Mouse (Mus musculus): ENCODE data around the gene Il11ra1. TPM values are rescaled to one million over a fixed set of nuclear protein-coding genes. Genes with fewer than 3 reads are reported as not detected.

Il11ra1 gene
- total and polyA plus RNA-seq, 2 experiments from 2014 or later, result 41.9 to 47.4 TPM

GRCm38 (mm10) chr4:41755338-41756305 is 55.8 kb downstream of the Il11ra1 start, which contains the start of gene Sigmar1:
Gene Sigmar1 (minus strand): TSS chr4:41756157.
- Histone ChIP-seq H3K27me3 (ENCODE audit: insufficient read depth, low read length) (no peaks in the 10 kb centered on the region), H3K27ac (peak within 1 kb of the TSS; percentile 90), H3K9ac (replicated peaks; ENCODE audit: low read length) (peak within 1 kb of the TSS; percentile 72), H3K4me3 (ENCODE audit: low read length) (peak within 1 kb of the TSS; percentile 76), H3K4me2 (ENCODE audit: low read depth, low read length) (peak within 1 kb of the TSS; percentile 95), H3K9me3 (ENCODE audit: low read length) (no peaks in the 10 kb centered on the region), H3K4me1 (ENCODE audit: insufficient read depth, low read length) (peaks cover 13% of the 10 kb centered on the region), H3K36me3 (ENCODE audit: insufficient read depth, low read length) (no peaks in the 10 kb centered on the region)
- DNase-seq (ENCODE audit: low spot score), result peak; percentile 89
- under 1% methylated on average over 57 of the region's 57 CpGs for WGBS
- ATAC-seq, result peak; percentile 75
- TF ChIP-seq CTCF (IDR thresholded peaks at IDR 0.05; ENCODE audit: low read depth), result peak; percentile 91

DNA sequence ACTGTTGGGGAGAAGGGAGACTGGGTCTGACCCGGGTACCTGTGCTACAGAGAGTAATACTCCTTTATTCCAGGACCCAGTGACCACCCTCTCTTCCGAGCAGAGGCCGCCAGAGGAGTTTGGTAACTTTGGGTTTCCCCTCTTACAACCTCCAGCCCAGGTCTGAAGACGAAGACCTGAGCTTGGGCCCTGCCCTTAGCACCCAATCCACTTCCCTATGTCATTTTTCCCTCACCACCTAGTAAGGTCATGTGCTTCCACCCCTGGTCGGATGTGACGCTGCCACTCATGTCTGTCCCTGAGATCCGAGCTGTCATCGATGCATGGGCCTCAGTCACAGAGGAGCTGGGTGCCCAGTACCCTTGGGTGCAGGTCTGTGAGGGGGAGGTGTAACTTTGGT is 56.7 kb downstream of the Il11ra1 start:
- Histone ChIP-seq H3K9ac (replicated peaks; ENCODE audit: low read length) (peak overlapping the region; percentile 48; the same call in 1 of the 2 replicates), H3K9me3 (ENCODE audit: low read length) (no peaks in the 10 kb centered on the region), H3K27ac (no peak overlapping the region), H3K4me3 (ENCODE audit: low read length) (peak overlapping the region; percentile 76), H3K4me1 (ENCODE audit: insufficient read depth, low read length) (peaks cover 21% of the 10 kb centered on the region), H3K36me3 (ENCODE audit: insufficient read depth, low read length) (no peaks in the 10 kb centered on the region), H3K4me2 (ENCODE audit: low read depth, low read length) (peak overlapping the region; percentile 95), H3K27me3 (ENCODE audit: insufficient read depth, low read length) (no peaks in the 10 kb centered on the region)
- TF ChIP-seq CTCF (IDR thresholded peaks at IDR 0.05; ENCODE audit: low read depth), result no peak
- 78% methylated on average over 8 of the region's 8 CpGs for WGBS
- DNase-seq (ENCODE audit: low spot score), result no peak
- ATAC-seq, result no peak

GRCm38 (mm10) chr4:41757321-41757720 is 57.5 kb downstream of the Il11ra1 start:
- no peak overlapping the region for H3K9ac ChIP-seq (replicated peaks; ENCODE audit: low read length)
- H3K4me1 ChIP-seq (ENCODE audit: insufficient read depth, low read length), result peaks cover 21% of the 10 kb centered on the region
- H3K4me2 ChIP-seq (ENCODE audit: low read depth, low read length), result no peak overlapping the region
- no peak overlapping the region for H3K27ac ChIP-seq
- no peak overlapping the region for H3K4me3 ChIP-seq (ENCODE audit: low read length)
- no peak for TF ChIP-seq CTCF (IDR thresholded peaks at IDR 0.05; ENCODE audit: low read depth)
- ATAC-seq (no peak), DNase-seq (ENCODE audit: low spot score) (no peak)
- no peaks in the 10 kb centered on the region for H3K27me3 ChIP-seq (ENCODE audit: insufficient read depth, low read length)
- WGBS, result 88% methylated on average over 13 of the region's 13 CpGs
- no peaks in the 10 kb centered on the region for H3K9me3 ChIP-seq (ENCODE audit: low read length)
- H3K36me3 ChIP-seq (ENCODE audit: insufficient read depth, low read length), result no peaks in the 10 kb centered on the region

DNA sequence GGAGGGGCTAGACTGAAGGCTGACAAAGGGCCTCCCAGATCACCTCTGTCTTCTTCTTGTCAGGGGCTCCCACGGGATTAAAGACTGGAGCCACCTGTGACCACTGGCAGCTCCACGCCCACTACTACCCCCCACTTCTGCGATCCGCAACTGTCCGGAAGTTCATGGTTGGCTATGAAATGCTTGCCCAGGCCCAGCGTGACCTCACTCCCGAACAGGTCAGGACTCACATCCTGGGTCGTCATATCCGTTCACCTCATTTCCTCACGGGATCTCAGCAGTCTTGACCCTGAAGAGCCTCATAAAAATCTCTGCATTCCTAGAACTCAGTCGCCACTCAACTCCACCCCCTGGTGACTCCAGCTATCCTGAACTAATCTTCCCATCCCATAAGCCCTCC is 58.2 kb downstream of the Il11ra1 start:
- ATAC-seq (no peak), DNase-seq (ENCODE audit: low spot score) (no peak)
- no peaks in the 10 kb centered on the region for H3K27me3 ChIP-seq (ENCODE audit: insufficient read depth, low read length)
- WGBS, result 82% methylated on average over 11 of the region's 11 CpGs
- no peak overlapping the region for H3K9ac ChIP-seq (replicated peaks; ENCODE audit: low read length)
- no peak overlapping the region for H3K4me2 ChIP-seq (ENCODE audit: low read depth, low read length)
- H3K27ac ChIP-seq, result no peak overlapping the region
- H3K9me3 ChIP-seq (ENCODE audit: low read length), result no peaks in the 10 kb centered on the region
- no peak for TF ChIP-seq CTCF (IDR thresholded peaks at IDR 0.05; ENCODE audit: low read depth)
- no peaks in the 10 kb centered on the region for H3K36me3 ChIP-seq (ENCODE audit: insufficient read depth, low read length)
- no peak overlapping the region for H3K4me3 ChIP-seq (ENCODE audit: low read length)
- peaks cover 21% of the 10 kb centered on the region for H3K4me1 ChIP-seq (ENCODE audit: insufficient read depth, low read length)

DNA sequence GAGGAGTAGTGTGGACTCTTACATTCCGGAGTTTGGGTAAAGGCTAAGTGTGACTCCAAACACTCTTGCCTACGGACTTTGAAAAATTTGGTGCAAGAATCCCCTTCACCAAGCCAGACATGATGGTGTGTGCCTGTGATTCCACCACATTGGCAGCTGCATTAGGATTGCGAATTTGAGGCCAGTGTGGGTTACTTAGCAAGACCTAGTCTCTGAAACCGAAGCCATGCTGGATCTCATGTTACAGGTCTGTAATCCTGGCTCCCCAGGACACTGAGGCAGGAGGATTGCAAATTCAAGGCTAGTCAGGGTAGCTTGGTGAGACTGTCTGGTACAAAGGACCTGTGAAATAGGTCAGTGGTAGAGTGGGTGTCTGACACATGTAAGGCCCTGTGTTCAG is 58.9 kb downstream of the Il11ra1 start:
- no peak overlapping the region for H3K9ac ChIP-seq (replicated peaks; ENCODE audit: low read length)

GRCm38 (mm10) chr4:41759206-41759605 is 59.4 kb downstream of the Il11ra1 start:
- H3K4me3 ChIP-seq (ENCODE audit: low read length), result no peak overlapping the region
- H3K9me3 ChIP-seq (ENCODE audit: low read length), result no peaks in the 10 kb centered on the region
- WGBS, result 67% methylated on average over 9 of the region's 9 CpGs
- H3K4me2 ChIP-seq (ENCODE audit: low read depth, low read length), result no peak overlapping the region
- ATAC-seq (no peak), DNase-seq (ENCODE audit: low spot score) (peak; percentile 43)
- no peak overlapping the region for H3K9ac ChIP-seq (replicated peaks; ENCODE audit: low read length)
- TF ChIP-seq CTCF (IDR thresholded peaks at IDR 0.05; ENCODE audit: low read depth), result no peak
- H3K27ac ChIP-seq, result peak overlapping the region; percentile 63
- H3K36me3 ChIP-seq (ENCODE audit: insufficient read depth, low read length), result no peaks in the 10 kb centered on the region
- no peaks in the 10 kb centered on the region for H3K27me3 ChIP-seq (ENCODE audit: insufficient read depth, low read length)
- peaks cover 21% of the 10 kb centered on the region for H3K4me1 ChIP-seq (ENCODE audit: insufficient read depth, low read length)

More for the DNA sequence above, 58.9 kb downstream of the Il11ra1 start:
- H3K36me3 ChIP-seq (ENCODE audit: insufficient read depth, low read length), result no peaks in the 10 kb centered on the region
- no peak overlapping the region for H3K4me2 ChIP-seq (ENCODE audit: low read depth, low read length)
- H3K27ac ChIP-seq, result 0 out of 2 replicates have a peak overlapping the region, but pooled peaks have one; percentile 63
- H3K4me3 ChIP-seq (ENCODE audit: low read length), result no peak overlapping the region
- 94% methylated on average over 4 of the region's 4 CpGs for WGBS
- peaks cover 21% of the 10 kb centered on the region for H3K4me1 ChIP-seq (ENCODE audit: insufficient read depth, low read length)
- TF ChIP-seq CTCF (IDR thresholded peaks at IDR 0.05; ENCODE audit: low read depth), result no peak
- DNase-seq (ENCODE audit: low spot score) (no peak), ATAC-seq (no peak)
- H3K9me3 ChIP-seq (ENCODE audit: low read length), result no peaks in the 10 kb centered on the region
- H3K27me3 ChIP-seq (ENCODE audit: insufficient read depth, low read length), result no peaks in the 10 kb centered on the region
